In genomic region chr2:97178399-97178798, GRCm38 (mm10) we compare ENCODE assay signal across 28 mouse cellular contexts.
DNase-seq lines count a peak whose midpoint lies in the region; ATAC-seq and TF ChIP-seq lines count a peak whose summit lies in the region.
"Had no signal": no experiment of that assay in that cellular context is flagged by ENCODE, and none has a peak within 500 bp of the region (broad histone marks: within the 10 kb centered on the region; RNA-seq: fewer than 3 reads in every experiment).

No protein-coding gene starts in this region.

- ATAC-seq in frontal cortex, adult (ENCODE audit: low TSS enrichment), result peak; percentile 62
- ATAC-seq in limb, embryonic 14.5 days (ENCODE audit: low FRiP score, low read depth), result peak; percentile 76
- ATAC-seq: activated CD4-positive, CD25-positive, alpha-beta regulatory T cell, adult 4 months; CD4-positive, CD25-positive, alpha-beta regulatory T cell, adult 4 months; forebrain, embryonic 14.5 days; forebrain, embryonic 16.5 days; Patski had no signal

- no peaks in the 10 kb centered on the region for H3K36me3 ChIP-seq in limb, embryonic 14.5 days (ENCODE audit: control insufficient read depth, insufficient read depth, low read length)
- H3K36me3 ChIP-seq: embryonic facial prominence, embryonic 13.5 days; embryonic facial prominence, embryonic 15.5 days; forebrain, embryonic 10.5 days; forebrain, embryonic 12.5 days; G1E had no signal

- H3K27ac ChIP-seq in limb, embryonic 14.5 days (replicated peaks; ENCODE audit: low read depth, low read length), result no peak overlapping the region
- H3K27ac ChIP-seq: embryonic facial prominence, embryonic 13.5 days; embryonic facial prominence, embryonic 15.5 days; forebrain, embryonic 10.5 days; forebrain, embryonic 12.5 days had no signal

- no peak for TF ChIP-seq POLR2A in limb, embryonic 14.5 days (IDR thresholded peaks at IDR 0.05; ENCODE audit: borderline replicate concordance, extremely low read depth, insufficient read depth, insufficient read length)

- no peaks in the 10 kb centered on the region for H3K9me3 ChIP-seq in limb, embryonic 14.5 days (ENCODE audit: control insufficient read depth, low read length)
- H3K9me3 ChIP-seq: embryonic facial prominence, embryonic 13.5 days; embryonic facial prominence, embryonic 15.5 days; forebrain, embryonic 10.5 days; forebrain, embryonic 12.5 days; G1E had no signal

- WGBS in limb, embryonic 14.5 days, result 32% methylated on average over 4 of the region's 4 CpGs

- DNase-seq in frontal cortex, postnatal 10 days (ENCODE audit: low spot score in 2 of 2), result no peak
- DNase-seq in brain, adult 2 months (ENCODE audit: low read depth, low spot score), result peak; percentile 10
- DNase-seq in limb, embryonic 14.5 days (ENCODE audit: low spot score), result peak; percentile 49
- no peak for DNase-seq in heart, adult 11 months
- DNase-seq: adrenal gland, adult 8-10 months; adrenal gland, postnatal 14 days; adrenal gland, postnatal 36 days; B cell, adult 2 months; cerebellum, adult 11 months; cerebellum, adult 18-20 months; cerebellum, adult 8-10 months; cerebellum, adult 9-11 months; cerebellum, postnatal 14 days; cerebellum, postnatal 36 days; embryo, embryonic 11 days had no signal

- H3K4me3 ChIP-seq in limb, embryonic 14.5 days (replicated peaks; ENCODE audit: low read length), result no peak overlapping the region
- H3K4me3 ChIP-seq: embryonic facial prominence, embryonic 13.5 days; embryonic facial prominence, embryonic 15.5 days; erythroblast, embryonic 14.5 days; forebrain, embryonic 10.5 days; forebrain, embryonic 12.5 days had no signal

- H3K4me2 ChIP-seq in limb, embryonic 14.5 days (replicated peaks; ENCODE audit: low read depth, low read length, severe bottlenecking), result no peak overlapping the region
- H3K4me2 ChIP-seq: embryonic facial prominence, embryonic 13.5 days; embryonic facial prominence, embryonic 15.5 days; forebrain, embryonic 12.5 days had no signal

- no peak overlapping the region for H3K9ac ChIP-seq in limb, embryonic 14.5 days (ENCODE audit: low read depth, low read length, severe bottlenecking)
- H3K9ac ChIP-seq: embryonic facial prominence, embryonic 13.5 days; embryonic facial prominence, embryonic 15.5 days; forebrain, embryonic 12.5 days had no signal

- H3K27me3 ChIP-seq in limb, embryonic 14.5 days (ENCODE audit: control insufficient read depth, insufficient read depth, low read length), result no peaks in the 10 kb centered on the region
- H3K27me3 ChIP-seq: CH12.LX; embryonic facial prominence, embryonic 13.5 days; embryonic facial prominence, embryonic 15.5 days; forebrain, embryonic 12.5 days; Patski had no signal

- H3K4me1 ChIP-seq in limb, embryonic 14.5 days (ENCODE audit: control insufficient read depth, insufficient read depth, low read length), result no peaks in the 10 kb centered on the region; the same call in 1 of the 2 replicates
- H3K4me1 ChIP-seq: embryonic facial prominence, embryonic 13.5 days; embryonic facial prominence, embryonic 15.5 days; forebrain, embryonic 10.5 days; forebrain, embryonic 12.5 days had no signal

Comparison
In these comparisons a context has a peak if more than half of its experiments do, and no peak if none do; other contexts are left out.
1. DNase-seq: peak in brain, adult 2 months (single experiment) and limb, embryonic 14.5 days (single experiment); none in frontal cortex, postnatal 10 days (0 of 2) and heart, adult 11 months (single experiment).